Mouse (Mus musculus): ENCODE results near the gene Acer3. TPM values are rescaled to one million over a fixed set of nuclear protein-coding genes. Genes with fewer than 3 reads are reported as not detected.
A peak's percentile ranks its signal among the peaks of the same experiment; 100 is the strongest.

The Acer3 gene
- polyA plus RNA-seq, 2 experiments = 23.6 to 35.7 TPM

GRCm38 (mm10) chr7:98359951-98360620 is 39.1 kb upstream of the Acer3 start:
- ATAC-seq (ENCODE audit: low FRiP score, low read depth) = peak; percentile 47
- H3K4me3 ChIP-seq (replicated peaks; ENCODE audit: low read length) = peak overlapping the region; percentile 79
- H3K36me3 ChIP-seq (ENCODE audit: control insufficient read depth, insufficient read depth, low read length) = no peaks in the 10 kb centered on the region
- no peaks in the 10 kb centered on the region for H3K27me3 ChIP-seq (ENCODE audit: control insufficient read depth, insufficient read depth, low read length)
- no peak for TF ChIP-seq POLR2A (IDR thresholded peaks at IDR 0.05; ENCODE audit: borderline replicate concordance, extremely low read depth, insufficient read depth, insufficient read length)
- H3K4me2 ChIP-seq (replicated peaks; ENCODE audit: low read depth, low read length, severe bottlenecking) = peak overlapping the region; percentile 78
- no peaks in the 10 kb centered on the region for H3K9me3 ChIP-seq (ENCODE audit: control insufficient read depth, low read length)
- peak overlapping the region; percentile 91 for H3K27ac ChIP-seq (replicated peaks; ENCODE audit: low read depth, low read length)
- peak; percentile 65 for DNase-seq (ENCODE audit: low spot score)
- under 1% methylated on average over 33 of the region's 33 CpGs for WGBS
- peak overlapping the region; percentile 85 for H3K9ac ChIP-seq (ENCODE audit: low read depth, low read length, severe bottlenecking)
- H3K4me1 ChIP-seq (ENCODE audit: control insufficient read depth, insufficient read depth, low read length) = peaks cover 46% of the 10 kb centered on the region

- Histone ChIP-seq H3K9me3 (ENCODE audit: control insufficient read depth, low read length) (no peaks in the 10 kb centered on the region), H3K9ac (ENCODE audit: low read depth, low read length, severe bottlenecking) (no peak overlapping the region), H3K4me3 (replicated peaks; ENCODE audit: low read length) (no peak overlapping the region), H3K27me3 (ENCODE audit: control insufficient read depth, insufficient read depth, low read length) (no peaks in the 10 kb centered on the region), H3K36me3 (ENCODE audit: control insufficient read depth, insufficient read depth, low read length) (peaks cover 2% of the 10 kb centered on the region; the same call in 1 of the 2 replicates), H3K4me2 (replicated peaks; ENCODE audit: low read depth, low read length, severe bottlenecking) (no peak overlapping the region), H3K27ac (replicated peaks; ENCODE audit: low read depth, low read length) (no peak overlapping the region), H3K4me1 (ENCODE audit: control insufficient read depth, insufficient read depth, low read length) (peaks cover 62% of the 10 kb centered on the region)
- DNase-seq (ENCODE audit: low spot score) (no peak), ATAC-seq (ENCODE audit: low FRiP score, low read depth) (no peak)
- 79% methylated on average over 1 of the region's 1 CpGs for WGBS
- no peak for TF ChIP-seq POLR2A (IDR thresholded peaks at IDR 0.05; ENCODE audit: borderline replicate concordance, extremely low read depth, insufficient read depth, insufficient read length)
These were observed 37.0 kb upstream of the Acer3 start for GRCm38 (mm10) chr7:98358016-98358415.

- Histone ChIP-seq H3K27me3 (ENCODE audit: control insufficient read depth, insufficient read depth, low read length) (no peaks in the 10 kb centered on the region), H3K27ac (replicated peaks; ENCODE audit: low read depth, low read length) (0 out of 2 replicates have a peak overlapping the region, but pooled peaks have one; percentile 73), H3K4me3 (replicated peaks; ENCODE audit: low read length) (no peak overlapping the region), H3K9me3 (ENCODE audit: control insufficient read depth, low read length) (no peaks in the 10 kb centered on the region), H3K4me1 (ENCODE audit: control insufficient read depth, insufficient read depth, low read length) (peaks cover 58% of the 10 kb centered on the region), H3K36me3 (ENCODE audit: control insufficient read depth, insufficient read depth, low read length) (peaks cover 9% of the 10 kb centered on the region), H3K4me2 (replicated peaks; ENCODE audit: low read depth, low read length, severe bottlenecking) (no peak overlapping the region), H3K9ac (ENCODE audit: low read depth, low read length, severe bottlenecking) (no peak overlapping the region)
- no peak for TF ChIP-seq POLR2A (IDR thresholded peaks at IDR 0.05; ENCODE audit: borderline replicate concordance, extremely low read depth, insufficient read depth, insufficient read length)
- 82% methylated on average over 5 of the region's 5 CpGs for WGBS
- no peak for ATAC-seq (ENCODE audit: low FRiP score, low read depth)
- no peak for DNase-seq (ENCODE audit: low spot score)
These were observed 36.3 kb upstream of the Acer3 start for GRCm38 (mm10) chr7:98357324-98357723.

GRCm38 (mm10) chr7:98354921-98355310 is 33.9 kb upstream of the Acer3 start:
- ATAC-seq (ENCODE audit: low FRiP score, low read depth) = 0 out of 2 replicates have a peak, but pooled peaks have one; percentile 0
- no peak for DNase-seq (ENCODE audit: low spot score)
- Histone ChIP-seq H3K9ac (ENCODE audit: low read depth, low read length, severe bottlenecking) (no peak overlapping the region), H3K27me3 (ENCODE audit: control insufficient read depth, insufficient read depth, low read length) (no peaks in the 10 kb centered on the region), H3K4me1 (ENCODE audit: control insufficient read depth, insufficient read depth, low read length) (peaks cover 54% of the 10 kb centered on the region), H3K4me3 (replicated peaks; ENCODE audit: low read length) (no peak overlapping the region), H3K4me2 (replicated peaks; ENCODE audit: low read depth, low read length, severe bottlenecking) (peak overlapping the region; percentile 34), H3K36me3 (ENCODE audit: control insufficient read depth, insufficient read depth, low read length) (peaks cover 33% of the 10 kb centered on the region), H3K27ac (replicated peaks; ENCODE audit: low read depth, low read length) (peak overlapping the region; percentile 52), H3K9me3 (ENCODE audit: control insufficient read depth, low read length) (no peaks in the 10 kb centered on the region)
- TF ChIP-seq POLR2A (IDR thresholded peaks at IDR 0.05; ENCODE audit: borderline replicate concordance, extremely low read depth, insufficient read depth, insufficient read length) = no peak
- 24% methylated on average over 4 of the region's 4 CpGs for WGBS

GRCm38 (mm10) chr7:98354160-98354920 is 33.3 kb upstream of the Acer3 start:
- TF ChIP-seq POLR2A (IDR thresholded peaks at IDR 0.05; ENCODE audit: borderline replicate concordance, extremely low read depth, insufficient read depth, insufficient read length) = no peak
- 16% methylated on average over 12 of the region's 12 CpGs for WGBS
- Histone ChIP-seq H3K36me3 (ENCODE audit: control insufficient read depth, insufficient read depth, low read length) (peaks cover 39% of the 10 kb centered on the region), H3K9ac (ENCODE audit: low read depth, low read length, severe bottlenecking) (no peak overlapping the region), H3K27ac (replicated peaks; ENCODE audit: low read depth, low read length) (peak overlapping the region; percentile 52), H3K4me3 (replicated peaks; ENCODE audit: low read length) (no peak overlapping the region), H3K4me1 (ENCODE audit: control insufficient read depth, insufficient read depth, low read length) (peaks cover 50% of the 10 kb centered on the region), H3K27me3 (ENCODE audit: control insufficient read depth, insufficient read depth, low read length) (no peaks in the 10 kb centered on the region), H3K4me2 (replicated peaks; ENCODE audit: low read depth, low read length, severe bottlenecking) (peak overlapping the region; percentile 34), H3K9me3 (ENCODE audit: control insufficient read depth, low read length) (no peaks in the 10 kb centered on the region)
- peak; percentile 56 for DNase-seq (ENCODE audit: low spot score)
- peak; percentile 71 for ATAC-seq (ENCODE audit: low FRiP score, low read depth)
